Mouse (Mus musculus) midbrain, embryonic 10.5 days (tissue): ENCODE measurements around the gene Rbm17. TPM values are rescaled to one million over a fixed set of nuclear protein-coding genes. Genes with fewer than 3 reads are reported as not detected.
A peak's percentile ranks its signal among the peaks of the same experiment; 100 is the strongest.
"Not testable (repeated sequence)": the region's sequence is repeated elsewhere in the genome, so short reads cannot be mapped to it uniquely, and the experiment has no call there.

Experiments used
- DNase-seq: peaks from one replicate; pipeline ENCODE4 v3.0.0-alpha.2; 2017; ENCODE audit warnings: low spot score
- H3K27ac ChIP-seq: fragments of 300-500 bp; sonication (generic); replicated peaks from 2 replicates; pipeline ENCODE4 v1.5.1; 2016; ENCODE audit warnings: mild to moderate bottlenecking
- H3K27me3 ChIP-seq: fragments of 300-500 bp; sonication (generic); 2 replicates; pipeline ENCODE4 v1.6.1; 2016; ENCODE audit warnings: low read depth, mild to moderate bottlenecking; ENCODE audit not compliant: poor library complexity, severe bottlenecking
- H3K36me3 ChIP-seq: fragments of 300-500 bp; sonication (generic); 2 replicates; pipeline ENCODE4 v1.6.1; 2016; ENCODE audit warnings: mild to moderate bottlenecking, moderate library complexity
- H3K4me1 ChIP-seq: fragments of 300-500 bp; sonication (generic); 2 replicates; pipeline ENCODE4 v1.6.1; 2016
- H3K4me3 ChIP-seq: fragments of 300-500 bp; sonication (generic); 2 replicates; pipeline ENCODE4 v1.5.1; 2016; ENCODE audit warnings: mild to moderate bottlenecking, moderate library complexity
- H3K9me3 ChIP-seq: fragments of 300-500 bp; sonication (generic); replicated peaks from 2 replicates; pipeline ENCODE4 v1.6.1; 2016; ENCODE audit warnings: mild to moderate bottlenecking
- WGBS: fragments of 180-500 bp; shearing (Covaris S2); methylation state at CpG from one replicate; pipeline ENCODE4 v1.1.7; 2016; 5-methylcytosine and 5-hydroxymethylcytosine counted together
- polyA plus RNA-seq: library from polyadenylated mRNA; unstranded; fragments of >200 nt; fragmentation: Nextera tagmentation; extraction: Ambion mirVana; gene quantifications from 2 replicates; pipeline ENCODE4 v1.2.1, GENCODE M21; 2016

Gene Rbm17
- polyA plus RNA-seq, 1 experiment from 2014 or later = 197 TPM

GRCm38 (mm10) chr2:11623726-11624125 is 19.8 kb upstream of the Rbm17 start:
- no peaks in the 10 kb centered on the region for H3K36me3 ChIP-seq
- no peaks in the 10 kb centered on the region for H3K27me3 ChIP-seq
- no peaks in the 10 kb centered on the region for H3K4me1 ChIP-seq
- no peak for DNase-seq
- H3K4me3 ChIP-seq = no peak overlapping the region
- H3K9me3 ChIP-seq = no peaks in the 10 kb centered on the region
- no peak overlapping the region for H3K27ac ChIP-seq
- WGBS = 93% methylated on average over 2 of the region's 2 CpGs

DNA sequence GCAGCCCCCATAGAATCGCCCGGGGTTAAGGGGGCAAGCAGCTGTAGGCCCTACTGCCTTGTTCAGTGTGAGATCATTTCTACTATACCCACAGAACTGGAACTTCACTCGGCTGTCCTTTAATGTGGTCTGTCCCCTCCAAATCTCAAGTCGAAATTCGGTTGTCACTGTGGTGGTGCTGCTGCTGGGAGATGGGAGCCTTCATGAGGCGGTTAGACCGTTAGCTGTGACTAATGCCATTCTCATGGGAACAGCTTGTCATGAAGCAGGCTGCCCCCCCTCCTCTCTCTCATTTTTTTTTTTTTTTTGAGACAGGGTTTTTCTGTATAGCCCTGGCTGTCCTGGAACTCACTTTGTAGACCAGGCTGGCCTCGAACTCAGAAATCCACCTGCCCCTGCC is 19.2 kb upstream of the Rbm17 start:
- H3K27ac ChIP-seq = no peak overlapping the region
- no peaks in the 10 kb centered on the region for H3K9me3 ChIP-seq
- H3K4me3 ChIP-seq = no peak overlapping the region
- WGBS = 94% methylated on average over 8 of the region's 8 CpGs
- no peak for DNase-seq
- no peaks in the 10 kb centered on the region for H3K27me3 ChIP-seq
- no peaks in the 10 kb centered on the region for H3K36me3 ChIP-seq
- no peaks in the 10 kb centered on the region for H3K4me1 ChIP-seq

DNA sequence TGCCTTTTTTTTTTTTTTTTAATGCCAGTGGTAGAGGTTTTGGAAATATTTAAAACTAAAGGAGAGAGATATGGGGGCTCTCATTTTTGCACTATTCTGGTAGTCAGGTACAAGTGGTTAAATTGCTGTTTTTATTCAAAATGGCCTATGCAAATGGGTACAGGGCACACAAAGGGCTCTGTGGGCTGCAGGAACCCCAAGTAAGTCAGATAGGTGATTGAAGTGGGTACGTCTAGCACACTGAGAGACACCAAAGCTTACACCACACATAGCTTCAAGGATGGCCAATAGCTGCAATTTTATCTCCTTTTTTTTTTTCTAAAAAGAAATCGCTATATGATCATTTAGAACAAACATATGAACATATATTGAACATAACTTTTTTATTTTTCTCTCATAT is 15.6 kb upstream of the Rbm17 start:
- Histone ChIP-seq H3K4me1 (no peaks in the 10 kb centered on the region), H3K27ac (no peak overlapping the region), H3K27me3 (no peaks in the 10 kb centered on the region), H3K4me3 (no peak overlapping the region), H3K9me3 (0 out of 2 replicates have a peak, but pooled peaks cover 4% of the 10 kb centered on the region), H3K36me3 (no peaks in the 10 kb centered on the region)
- DNase-seq = no peak
- 79% methylated on average over 2 of the region's 2 CpGs for WGBS

- H3K27ac ChIP-seq = no peak overlapping the region
- no peak for DNase-seq
- WGBS = 92% methylated on average over 9 of the region's 9 CpGs
- H3K27me3 ChIP-seq = no peaks in the 10 kb centered on the region
- no peaks in the 10 kb centered on the region for H3K36me3 ChIP-seq
- 0 out of 2 replicates have a peak, but pooled peaks cover 4% of the 10 kb centered on the region for H3K9me3 ChIP-seq
- no peak overlapping the region for H3K4me3 ChIP-seq
- H3K4me1 ChIP-seq = no peaks in the 10 kb centered on the region
Observed at GRCm38 (mm10) chr2:11616846-11617245, 12.9 kb upstream of the Rbm17 start.

- not testable (repeated sequence) for H3K4me3 ChIP-seq, H3K9me3 ChIP-seq, H3K4me1 ChIP-seq, H3K27ac ChIP-seq, DNase-seq, H3K27me3 ChIP-seq, H3K36me3 ChIP-seq
- 90% methylated on average over 6 of the region's 6 CpGs for WGBS
Observed at GRCm38 (mm10) chr2:11612939-11613338, 9.0 kb upstream of the Rbm17 start.

DNA sequence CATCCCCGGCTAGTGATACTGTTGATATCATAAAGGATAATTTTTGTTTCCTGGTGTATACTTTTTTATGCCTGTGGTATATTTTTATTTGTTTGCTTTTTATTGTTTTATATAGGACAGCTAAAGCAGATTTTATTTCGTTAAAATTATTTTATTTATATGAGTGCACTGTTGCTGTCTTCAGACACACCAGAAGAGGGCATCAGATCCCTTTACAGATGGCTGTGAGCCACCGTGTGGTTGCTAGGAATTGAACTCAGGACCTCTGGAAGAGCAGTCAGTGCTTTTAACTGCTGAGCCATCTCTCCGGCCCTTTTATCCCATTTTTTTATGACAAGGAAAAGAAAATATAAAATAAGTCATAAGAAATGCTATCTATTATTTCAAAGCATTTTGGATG is 2.8 kb upstream of the Rbm17 start:
- DNase-seq, H3K9me3 ChIP-seq, H3K4me1 ChIP-seq, H3K27ac ChIP-seq, H3K4me3 ChIP-seq, H3K27me3 ChIP-seq, H3K36me3 ChIP-seq: not testable (repeated sequence)
- WGBS = 83% methylated on average over 4 of the region's 4 CpGs

GRCm38 (mm10) chr2:11604911-11605310 is 958 bp upstream of the Rbm17 start:
- H3K4me1 ChIP-seq = peaks cover 13% of the 10 kb centered on the region
- no peak overlapping the region for H3K27ac ChIP-seq
- H3K4me3 ChIP-seq = no peak overlapping the region
- no peaks in the 10 kb centered on the region for H3K9me3 ChIP-seq
- no peak for DNase-seq
- peaks cover 14% of the 10 kb centered on the region for H3K36me3 ChIP-seq
- H3K27me3 ChIP-seq = no peaks in the 10 kb centered on the region

GRCm38 (mm10) chr2:11602506-11603489 is 1.2 kb downstream of the Rbm17 start:
- peaks cover 36% of the 10 kb centered on the region for H3K36me3 ChIP-seq
- peak overlapping the region; percentile 97 for H3K27ac ChIP-seq
- H3K9me3 ChIP-seq = no peaks in the 10 kb centered on the region
- 1% methylated on average over 78 of the region's 78 CpGs for WGBS
- H3K4me3 ChIP-seq = peak overlapping the region; percentile 96
- no peaks in the 10 kb centered on the region for H3K27me3 ChIP-seq
- DNase-seq = peak; percentile 93
- peaks cover 13% of the 10 kb centered on the region for H3K4me1 ChIP-seq

- Histone ChIP-seq H3K27me3 (no peaks in the 10 kb centered on the region), H3K9me3 (no peaks in the 10 kb centered on the region), H3K36me3 (peaks cover 46% of the 10 kb centered on the region), H3K4me1 (peaks cover 13% of the 10 kb centered on the region), H3K27ac (no peak overlapping the region), H3K4me3 (peak overlapping the region; percentile 96)
- 87% methylated on average over 6 of the region's 6 CpGs for WGBS
- no peak for DNase-seq
Observed at GRCm38 (mm10) chr2:11601795-11602194, 2.2 kb downstream of the Rbm17 start.

DNA sequence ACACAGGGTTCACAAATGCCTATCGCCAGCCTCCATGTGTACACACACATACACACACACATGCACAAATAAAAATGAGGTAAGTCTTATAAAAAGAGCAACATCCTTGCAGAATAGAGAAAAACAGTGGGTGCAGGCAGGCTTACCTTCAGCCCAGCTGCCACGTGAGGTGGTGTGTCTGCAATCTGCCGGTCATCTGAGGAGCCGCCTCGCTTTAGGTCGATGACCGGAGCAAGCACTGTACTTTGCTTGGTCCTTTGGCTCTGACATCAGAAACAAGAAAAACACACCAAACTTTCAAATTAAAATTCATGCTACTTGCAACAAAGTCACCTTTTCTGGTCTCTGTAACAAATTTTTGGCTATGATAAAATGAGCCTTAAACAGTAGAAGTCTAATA is 6.0 kb downstream of the Rbm17 start:
- Histone ChIP-seq H3K9me3 (no peaks in the 10 kb centered on the region), H3K27ac (no peak overlapping the region), H3K36me3 (peaks cover 81% of the 10 kb centered on the region), H3K27me3 (no peaks in the 10 kb centered on the region), H3K4me1 (peaks cover 13% of the 10 kb centered on the region), H3K4me3 (no peak overlapping the region)
- WGBS = 97% methylated on average over 7 of the region's 7 CpGs
- DNase-seq = no peak

- Histone ChIP-seq H3K36me3 (peaks cover 93% of the 10 kb centered on the region), H3K4me1 (peaks cover 7% of the 10 kb centered on the region), H3K27ac (no peak overlapping the region), H3K4me3 (no peak overlapping the region), H3K27me3 (no peaks in the 10 kb centered on the region), H3K9me3 (no peaks in the 10 kb centered on the region)
- no peak for DNase-seq
- 88% methylated on average over 2 of the region's 2 CpGs for WGBS
Observed at GRCm38 (mm10) chr2:11596690-11597089, 7.3 kb downstream of the Rbm17 start.

DNA sequence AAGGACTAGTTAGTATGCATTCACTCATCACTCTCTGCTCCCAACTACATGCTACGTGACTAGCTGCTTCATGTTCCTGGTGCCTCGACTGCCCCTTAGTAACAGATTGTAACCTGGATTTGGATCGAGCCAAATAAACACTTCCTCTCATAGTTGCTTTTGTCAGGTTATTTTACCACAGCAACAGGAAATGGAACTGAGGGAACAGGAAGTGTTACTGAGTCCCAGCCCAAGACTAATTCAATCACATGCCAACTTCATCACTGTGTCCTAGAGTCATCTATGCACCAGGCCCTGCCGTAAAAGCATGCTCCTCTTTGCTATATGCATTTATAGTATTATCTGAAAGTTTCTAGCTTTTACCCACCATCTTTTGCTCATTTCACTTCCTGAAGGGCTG is 16.0 kb downstream of the Rbm17 start:
- H3K4me3 ChIP-seq = no peak overlapping the region
- DNase-seq = no peak
- H3K4me1 ChIP-seq = no peaks in the 10 kb centered on the region
- WGBS = 92% methylated on average over 4 of the region's 4 CpGs
- H3K9me3 ChIP-seq = no peaks in the 10 kb centered on the region
- peaks cover 96% of the 10 kb centered on the region for H3K36me3 ChIP-seq
- no peaks in the 10 kb centered on the region for H3K27me3 ChIP-seq
- H3K27ac ChIP-seq = no peak overlapping the region

DNA sequence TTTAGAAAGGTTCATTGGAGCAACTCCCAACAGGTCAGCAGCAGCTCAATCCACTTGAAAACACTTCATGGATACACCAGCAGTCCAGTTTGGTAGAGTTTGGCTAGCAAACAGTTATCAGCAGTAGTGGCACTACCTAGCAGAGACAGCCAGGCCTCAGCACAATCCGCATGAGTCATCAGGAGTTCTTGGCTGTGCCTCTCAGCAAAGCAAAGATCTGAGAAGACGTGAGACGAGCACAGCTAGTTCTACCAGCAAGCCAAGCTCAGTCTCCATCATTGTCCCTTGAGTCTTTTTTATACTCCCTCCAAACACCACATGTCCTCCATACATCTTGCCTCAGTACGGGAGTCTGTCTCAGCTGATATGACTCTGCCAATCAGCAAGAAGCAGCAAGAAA is 24.6 kb downstream of the Rbm17 start:
- WGBS = 98% methylated on average over 4 of the region's 4 CpGs
- Histone ChIP-seq H3K4me3 (no peak overlapping the region), H3K4me1 (no peaks in the 10 kb centered on the region), H3K27ac (no peak overlapping the region), H3K27me3 (no peaks in the 10 kb centered on the region), H3K9me3 (peaks cover 9% of the 10 kb centered on the region; the same call in 1 of the 2 replicates), H3K36me3 (peaks cover 26% of the 10 kb centered on the region)
- no peak for DNase-seq
